Mouse (Mus musculus) spleen, adult 2 months (tissue): ENCODE data around the gene Ctnnd2.

Experiments used
- CTCF ChIP-seq: fragments of 200-500 bp; IDR thresholded peaks from 2 replicates; pipeline ENCODE4 v1.5.1; 2011; ENCODE audit warnings: mild to moderate bottlenecking, inconsistent platforms; ENCODE audit not compliant: insufficient read depth, insufficient read length, insufficient replicate concordance; ENCODE audit errors: extremely low read depth
- POLR2A ChIP-seq: fragments of 200-500 bp; IDR thresholded peaks from 2 replicates; pipeline ENCODE4 v1.6.1; 2011; ENCODE audit warnings: low read depth, low read length, inconsistent platforms

- TF ChIP-seq CTCF (no peak), POLR2A (no peak)
Observed at GRCm38 (mm10) chr15:30458671-30459070, 286.3 kb downstream of the Ctnnd2 start.
